Mouse (Mus musculus): ENCODE measurements around the gene Trip12.

Trip12 gene

DNA sequence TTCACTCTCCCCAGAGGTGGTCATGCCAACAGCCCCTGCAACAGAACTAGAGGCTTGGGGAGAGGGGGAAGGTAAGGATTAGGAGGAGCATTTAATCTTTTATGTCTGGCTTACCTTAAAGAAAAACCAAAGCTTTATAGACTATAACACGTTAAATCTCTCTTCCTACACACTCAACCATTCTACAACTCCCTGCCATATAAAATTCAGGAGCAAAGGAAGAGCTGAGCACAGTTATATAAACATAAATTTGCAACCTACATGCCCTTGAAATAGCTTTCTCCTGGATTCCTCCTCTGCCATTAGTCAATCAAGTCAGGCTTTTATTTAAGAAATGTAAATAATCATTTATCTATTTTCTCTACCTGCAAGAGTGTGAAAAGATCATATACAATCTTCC, 62.9 kb downstream of the Trip12 start:
- no peak for DNase-seq

DNA sequence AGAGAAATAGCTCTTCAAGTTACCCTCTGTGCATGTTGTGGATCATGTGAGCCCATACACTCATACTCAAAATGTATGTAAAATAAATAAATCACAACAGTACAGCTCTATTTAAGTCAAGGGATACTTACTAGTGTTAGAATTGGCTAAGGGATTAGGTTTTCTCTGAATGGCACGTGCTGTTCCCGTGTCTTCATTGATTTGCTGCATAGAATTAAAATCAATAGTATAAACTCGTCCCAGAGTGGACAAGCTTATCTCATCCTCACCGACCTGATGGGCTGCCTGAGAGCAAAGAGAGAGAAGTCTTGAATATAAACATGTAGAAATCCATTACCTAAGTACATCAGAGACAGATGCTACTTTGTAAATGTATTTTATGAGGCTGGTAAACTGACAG, 81.5 kb downstream of the Trip12 start:
- no peak for DNase-seq

DNA sequence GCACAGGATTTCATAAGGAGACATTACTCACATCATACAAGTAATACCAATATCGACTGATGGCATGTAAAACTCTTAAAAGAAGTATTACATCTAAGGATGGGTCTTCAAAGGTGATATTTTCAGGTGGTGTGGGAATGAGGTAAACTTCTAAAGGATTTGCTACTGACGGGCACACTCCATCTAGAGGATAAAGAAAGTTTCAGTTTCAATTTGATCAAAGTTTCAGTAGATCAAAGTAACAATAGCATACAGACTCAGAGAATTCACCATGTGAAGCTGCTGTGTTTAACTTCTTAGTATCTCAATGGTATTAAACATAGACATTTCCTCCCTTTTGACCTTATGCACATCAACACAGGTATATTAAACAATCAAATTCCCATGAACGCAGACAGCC, 98.2 kb downstream of the Trip12 start:
- DNase-seq: no peak

DNA sequence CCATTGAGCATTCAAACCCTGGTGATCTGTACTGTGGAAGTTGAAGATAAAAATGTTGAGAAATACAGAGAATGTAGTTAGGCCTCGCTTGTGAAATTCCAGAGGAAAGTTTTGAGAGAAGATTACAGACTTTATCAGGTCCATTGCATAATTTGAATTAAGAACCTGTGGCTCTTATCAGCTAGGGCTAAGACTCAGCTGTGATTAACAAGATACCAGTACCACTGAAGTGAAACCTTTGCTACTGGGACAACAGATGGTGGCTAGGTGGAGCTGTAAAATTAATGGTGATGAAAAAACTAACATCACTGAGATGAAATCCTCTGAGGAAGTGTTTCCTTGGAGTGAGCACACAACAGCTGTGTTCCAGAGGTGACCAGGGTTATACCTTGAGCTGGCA, 100.2 kb downstream of the Trip12 start:
- DNase-seq: no peak

DNA sequence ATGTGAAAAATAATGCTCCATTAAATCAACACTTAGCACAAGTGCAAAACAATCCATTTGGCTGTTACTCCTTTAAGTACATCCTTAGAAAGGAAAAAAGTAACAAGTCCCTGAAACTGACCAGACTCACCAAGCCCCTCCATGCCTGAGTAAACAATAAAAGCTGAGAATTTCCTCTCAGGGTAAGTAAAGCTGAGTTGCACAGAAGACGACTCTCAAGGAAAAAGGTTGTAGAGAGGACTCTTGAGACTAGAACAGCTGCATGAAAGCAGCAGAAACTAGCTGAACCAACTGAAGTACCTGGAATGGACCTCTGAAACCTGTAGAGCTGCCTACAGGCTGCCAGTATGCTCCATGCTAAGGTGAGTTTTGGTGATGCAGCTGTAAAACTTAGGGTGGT, 103.2 kb downstream of the Trip12 start:
- no peak for DNase-seq

DNA sequence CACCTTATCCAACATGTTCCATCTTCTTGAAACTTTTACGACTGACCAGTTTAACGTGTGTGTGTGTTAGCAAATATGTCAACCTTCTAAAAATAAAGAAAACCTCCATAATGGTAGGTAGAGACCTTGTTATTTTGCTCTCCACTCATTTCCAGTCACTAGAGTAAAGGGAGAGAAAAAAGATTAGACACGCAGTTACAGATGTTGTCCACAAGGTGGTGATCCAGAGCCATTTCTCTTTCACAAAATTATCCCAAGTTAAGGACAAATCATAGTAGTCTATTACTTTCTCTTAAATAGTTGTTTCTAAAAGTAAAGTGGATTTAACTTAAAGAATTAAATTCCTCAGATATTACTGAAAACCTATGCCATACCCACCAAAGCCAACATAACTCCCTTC, 106.5 kb downstream of the Trip12 start:
- DNase-seq: no peak

DNA sequence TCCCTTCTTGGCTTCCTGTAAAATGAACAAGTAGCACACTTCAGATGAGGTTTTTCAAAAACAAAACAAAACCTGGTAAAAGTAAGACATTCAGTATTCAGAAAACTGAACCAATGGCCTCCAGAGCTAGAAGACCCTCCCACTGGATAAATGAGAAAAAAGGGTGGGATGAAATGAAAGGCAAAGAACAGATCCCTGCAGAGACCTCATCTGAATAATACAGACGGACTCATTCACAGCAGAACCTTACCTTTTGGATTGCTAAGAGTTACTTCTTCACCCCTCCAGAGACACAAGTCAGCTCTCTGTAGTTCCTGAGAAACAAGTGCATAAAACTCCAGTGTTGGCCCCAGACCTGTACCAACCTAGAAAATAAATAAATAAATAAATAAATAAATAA, 108.6 kb downstream of the Trip12 start:
- no peak for DNase-seq

DNA sequence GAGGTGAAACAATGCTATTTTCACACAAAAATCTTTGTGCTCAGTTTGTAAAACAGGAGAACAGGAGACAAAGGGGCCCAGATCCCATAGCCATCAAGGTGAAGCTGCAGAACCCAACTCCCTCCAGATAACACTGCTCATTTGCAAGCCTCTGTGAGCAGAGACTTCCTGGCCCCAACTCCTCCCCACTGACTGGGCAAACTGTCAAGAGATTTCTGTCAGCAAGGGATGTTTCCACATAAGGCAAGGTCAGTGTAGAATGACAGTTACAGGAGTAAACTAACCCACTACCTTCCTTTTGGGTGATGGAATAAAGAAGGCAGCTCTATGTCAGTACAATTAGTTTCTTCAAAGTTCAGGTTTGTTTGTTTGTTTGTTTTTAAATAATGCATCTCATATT, 117.5 kb downstream of the Trip12 start:
- no peak for DNase-seq

DNA sequence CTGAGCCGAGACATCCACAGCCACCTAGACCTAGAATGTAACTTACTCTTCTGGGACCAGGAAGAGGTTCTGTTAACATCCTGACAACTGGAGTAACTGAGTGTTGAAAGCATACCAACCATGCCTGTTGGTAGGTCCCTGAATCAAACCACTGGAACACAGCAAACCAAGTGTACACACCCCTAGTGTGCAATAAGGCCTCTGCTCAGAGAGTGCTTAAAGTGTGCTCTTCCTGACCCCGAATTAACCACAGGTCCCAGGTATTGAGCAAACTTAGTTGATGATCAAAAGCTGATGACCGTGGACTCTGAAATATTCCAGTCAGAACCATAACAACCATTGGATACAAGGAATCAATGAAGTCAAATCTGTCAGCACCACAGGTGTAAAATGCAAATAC, 117.9 kb downstream of the Trip12 start:
- no peak for DNase-seq

DNA sequence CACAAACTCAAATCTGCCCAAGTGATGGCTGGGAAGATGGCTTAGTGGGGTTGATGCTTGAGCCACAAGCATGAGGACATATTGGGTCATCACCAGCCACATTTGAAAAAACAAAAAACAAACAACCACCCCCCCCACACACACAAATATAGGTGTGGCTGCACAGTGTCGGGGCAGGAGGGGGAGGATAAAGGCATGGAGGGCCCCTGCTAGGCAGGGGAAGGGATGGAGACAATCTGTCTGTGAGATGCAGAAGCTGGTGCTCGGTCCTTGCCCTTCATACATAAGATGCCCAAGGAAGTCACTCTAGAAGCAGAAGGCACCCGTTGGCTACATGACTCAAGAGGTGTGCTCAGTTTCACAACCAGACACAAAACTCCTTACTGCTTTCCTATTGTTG, 118.4 kb downstream of the Trip12 start:
- DNase-seq: no peak

DNA sequence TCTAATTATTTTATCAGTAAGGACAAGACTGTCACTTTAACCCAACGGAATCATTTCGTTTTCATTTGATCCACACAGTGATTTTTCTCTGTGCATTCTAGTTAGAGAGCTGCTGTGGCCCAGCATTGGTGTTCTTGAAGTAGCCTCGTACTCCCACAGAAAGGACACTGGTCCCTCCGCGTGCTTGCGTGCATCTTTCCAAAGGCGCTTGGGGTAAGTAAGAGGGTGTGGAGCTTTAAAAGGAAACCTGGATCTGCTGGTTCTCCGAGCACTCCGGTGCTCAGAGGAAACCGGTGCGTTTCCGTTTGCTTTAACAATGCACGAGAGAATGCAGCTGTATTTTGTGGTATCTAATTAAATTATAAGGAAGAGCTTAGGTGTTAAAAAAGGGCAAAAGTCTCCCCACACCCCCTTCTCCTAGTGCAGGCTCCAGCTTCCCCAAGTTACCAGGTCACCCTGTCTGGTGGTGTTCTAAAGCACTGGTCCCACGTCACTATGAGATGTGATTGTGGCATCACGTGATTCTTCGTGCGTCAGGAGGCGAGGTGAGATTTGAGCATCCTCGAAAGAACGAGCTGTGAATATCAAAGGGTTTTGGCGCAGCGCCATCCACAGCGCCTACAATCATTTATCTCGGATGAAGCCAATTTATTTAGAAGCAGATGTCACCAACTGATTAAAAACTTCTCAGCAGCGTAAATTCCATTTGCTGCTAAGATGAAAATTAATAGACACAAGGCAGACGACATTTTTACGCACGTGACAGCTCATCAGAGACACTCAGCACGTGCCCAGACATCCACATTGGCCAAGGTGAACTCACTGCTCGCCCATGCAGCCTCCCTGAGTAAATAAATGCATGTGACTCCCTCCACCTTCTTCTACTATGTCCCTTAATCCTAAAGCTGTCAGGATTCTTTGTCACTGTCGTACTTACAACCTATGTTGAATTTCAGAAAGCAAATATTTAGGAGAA, 130.2 kb downstream of the Trip12 start:
- no peak for DNase-seq

DNA sequence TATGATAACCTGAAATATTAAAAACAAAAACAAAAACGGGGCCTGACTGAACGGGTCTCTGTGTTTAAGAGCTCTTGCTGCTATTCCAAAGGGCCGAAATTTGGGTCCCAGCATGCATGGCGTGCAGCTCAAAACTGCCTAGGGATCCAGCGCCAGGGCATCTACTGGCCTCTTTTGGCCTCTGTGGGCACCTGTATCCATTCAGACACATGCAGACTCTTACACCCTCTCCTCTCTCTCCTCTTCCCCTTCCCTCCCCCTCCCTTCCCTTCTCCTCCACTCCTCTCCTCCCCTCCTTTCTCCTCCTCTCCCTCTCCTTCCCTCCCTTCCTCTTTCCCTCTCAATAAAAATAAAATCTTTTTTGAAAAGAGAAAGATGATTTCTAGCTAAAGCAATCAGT, 130.9 kb downstream of the Trip12 start:
- DNase-seq: no peak

DNA sequence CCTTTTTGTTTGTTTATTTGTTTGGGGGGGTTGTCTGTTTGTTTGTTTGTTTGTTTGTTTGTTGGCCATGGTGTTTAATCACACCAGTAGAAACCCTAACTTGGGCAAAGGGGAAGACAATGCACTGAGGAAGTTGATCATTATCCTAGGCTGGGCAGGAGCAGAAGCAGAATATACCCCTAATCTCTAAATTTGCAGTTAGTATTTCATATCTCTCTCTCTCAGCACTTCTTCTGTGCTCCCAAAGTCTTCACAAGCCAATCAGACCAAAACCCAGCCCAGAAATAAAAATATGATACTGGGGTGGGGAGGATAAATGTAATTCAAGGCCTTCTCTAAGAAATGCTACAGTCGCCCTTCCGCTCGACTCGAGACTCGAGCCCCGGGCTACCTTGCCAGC, 140.1 kb downstream of the Trip12 start:
- no peak for DNase-seq

DNA sequence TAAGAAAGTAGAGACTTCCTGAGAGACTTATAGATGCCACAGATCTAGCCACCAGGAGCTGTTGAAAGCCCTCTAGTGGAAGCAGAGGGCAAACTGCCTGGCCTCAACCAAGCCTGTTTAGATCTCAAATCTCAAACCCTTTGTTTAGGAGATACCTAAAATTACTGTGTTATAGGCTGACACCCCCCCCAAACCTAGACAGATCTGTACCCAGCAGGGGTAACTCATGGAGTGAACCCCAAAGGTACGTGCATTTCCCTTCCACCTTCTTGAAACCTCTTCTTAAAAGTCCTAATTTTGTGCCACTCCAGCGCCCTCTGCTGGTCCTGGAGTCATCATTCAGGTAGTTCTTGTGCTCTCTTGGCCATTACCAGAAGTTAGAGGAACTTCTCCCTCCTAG, 143.2 kb downstream of the Trip12 start:
- peak; percentile 13 to 15 for DNase-seq

DNA sequence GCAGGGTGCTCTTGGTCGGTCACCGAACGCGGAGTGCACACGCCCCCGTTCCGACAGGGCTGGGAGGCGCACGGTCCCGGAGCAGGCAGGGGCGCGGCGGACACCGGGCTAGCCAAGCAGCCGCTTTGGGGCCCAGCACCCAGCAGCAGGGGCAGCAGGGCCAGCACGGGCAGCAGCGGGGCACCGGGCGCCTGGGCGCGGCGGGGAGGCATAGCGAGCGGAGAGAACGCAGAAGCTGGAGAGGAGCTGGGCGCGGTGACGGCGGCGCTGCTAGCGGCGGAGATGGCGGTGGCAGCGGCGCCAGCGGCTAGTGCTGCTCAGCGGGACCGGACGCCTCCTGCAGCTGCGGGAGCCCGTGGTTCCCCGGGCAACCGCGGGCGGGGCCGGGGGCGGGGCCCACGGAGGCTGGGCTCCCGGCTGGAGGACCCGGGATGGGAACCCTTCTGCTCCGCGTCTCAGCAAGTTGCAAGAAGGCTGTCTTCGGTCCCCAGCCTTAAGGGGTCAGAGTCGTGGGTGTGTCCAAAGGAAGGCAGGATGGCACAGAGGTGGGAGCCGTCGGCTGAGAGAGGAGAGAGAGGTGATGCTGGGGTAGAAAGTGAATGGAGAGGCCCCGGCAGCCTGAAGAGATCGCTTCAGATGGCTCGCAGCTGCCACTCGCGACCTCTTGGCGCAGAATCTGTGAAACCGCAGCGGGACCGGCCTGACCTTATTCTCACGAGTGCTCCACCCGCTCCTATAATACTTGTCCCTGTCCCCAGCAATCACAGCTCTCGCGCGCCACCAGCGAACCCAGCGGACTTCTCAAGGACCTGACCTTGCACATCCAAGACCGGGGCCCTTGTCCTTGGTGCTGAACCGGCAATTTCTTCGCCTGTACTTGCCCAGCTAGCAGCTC, 144.6 kb downstream of the Trip12 start, which contains the start of gene Dner:
Gene Dner, minus strand, starts transcription at position 705 of the 895 bp plus-strand sequence.
- peak; percentile 27 to 28 for DNase-seq

DNA sequence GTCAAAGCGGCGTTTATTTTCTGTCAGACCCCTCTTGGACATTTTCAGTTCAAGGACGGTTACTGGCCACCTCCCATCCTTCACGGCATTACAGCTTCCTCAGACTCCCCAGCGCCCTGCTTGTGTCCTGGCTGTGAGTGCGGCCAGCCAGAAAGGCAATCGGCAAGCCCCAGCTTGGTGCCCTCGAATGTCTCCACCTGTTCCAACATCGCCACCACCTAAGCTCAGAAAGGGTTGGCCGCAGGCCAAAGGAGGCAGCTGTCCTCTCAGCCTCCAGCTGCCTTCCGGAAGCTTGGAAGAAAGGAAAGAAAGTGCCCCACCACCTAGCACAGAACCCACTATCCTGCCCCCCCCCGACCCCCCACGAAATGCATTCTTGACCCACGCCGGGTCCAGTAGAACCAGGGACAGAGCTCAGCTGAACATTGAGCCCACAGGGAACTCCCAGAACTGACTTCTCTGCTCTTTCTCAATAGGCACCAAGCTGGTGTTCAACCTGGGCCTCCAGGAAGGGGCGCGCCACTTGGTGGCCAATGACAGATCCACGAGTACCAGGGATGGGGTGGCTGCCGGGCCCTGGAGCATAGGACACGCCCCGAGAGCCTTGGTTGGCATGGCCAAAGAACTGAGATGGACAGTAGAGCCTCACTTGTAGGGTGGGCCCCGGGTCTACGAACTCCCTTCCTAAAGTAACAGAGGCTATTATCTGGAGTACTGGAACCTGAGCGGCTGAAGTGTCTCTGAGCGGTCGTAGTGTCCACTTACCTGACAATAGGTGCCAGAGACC, 145.4 kb downstream of the Trip12 start:
- DNase-seq: no peak

DNA sequence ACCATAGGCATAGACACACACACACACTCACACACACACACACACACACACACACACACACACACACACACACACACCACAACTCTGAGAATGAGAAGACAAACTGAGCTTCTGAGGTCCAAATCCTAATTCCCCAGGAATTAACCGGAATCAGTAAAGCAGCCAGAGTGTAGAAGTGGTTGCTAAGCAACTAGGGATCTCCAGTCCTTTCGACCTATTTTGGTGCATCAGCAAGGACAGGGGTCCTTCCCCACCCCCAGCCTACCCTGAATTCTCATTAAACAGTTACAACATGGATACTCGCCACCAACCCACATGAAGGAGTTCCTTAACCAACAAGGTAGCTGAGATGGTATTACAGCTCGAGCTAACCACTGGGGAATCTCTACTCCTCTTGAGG, 162.4 kb downstream of the Trip12 start:
- DNase-seq: no peak

All from thymus, postnatal 36 days (tissue).